Mouse (Mus musculus) neural tube, embryonic 11.5 days (tissue): ENCODE results near the gene Dupd1. TPM values are rescaled to one million over a fixed set of nuclear protein-coding genes. Genes with fewer than 3 reads are reported as not detected.

ENCODE experiments used
- ATAC-seq: fragments of 200-750 bp; cut with Nextera tagmentation; 2 replicates; pipeline ENCODE4 v1.8.0; 2017; ENCODE audit warnings: moderate number of reproducible peaks, mild to moderate bottlenecking, moderate TSS enrichment, moderate library complexity; ENCODE audit not compliant: insufficient read depth, low FRiP score, low TSS enrichment
- DNase-seq: peaks from one replicate; pipeline ENCODE4 v3.0.0-alpha.2; 2015; ENCODE audit warnings: low spot score
- H3K27ac ChIP-seq: fragments of 300-500 bp; sonication (generic); 2 replicates; pipeline ENCODE4 v1.5.1; 2014; ENCODE audit warnings: low read depth, mild to moderate bottlenecking, low read length
- H3K27me3 ChIP-seq: fragments of 300-500 bp; sonication (generic); 2 replicates; pipeline ENCODE4 v1.6.1; 2014; ENCODE audit warnings: mild to moderate bottlenecking, low read length, mixed read lengths; ENCODE audit not compliant: control insufficient read depth, insufficient read depth
- H3K36me3 ChIP-seq: fragments of 300-500 bp; sonication (generic); 2 replicates; pipeline ENCODE4 v1.6.1; 2014; ENCODE audit warnings: mild to moderate bottlenecking, low read length, moderate library complexity, mixed read lengths; ENCODE audit not compliant: control insufficient read depth, insufficient read depth
- H3K4me1 ChIP-seq: fragments of 300-500 bp; sonication (generic); 2 replicates; pipeline ENCODE4 v1.6.1; 2014; ENCODE audit warnings: low read length, mixed read lengths; ENCODE audit not compliant: control insufficient read depth, insufficient read depth
- H3K4me2 ChIP-seq: fragments of 300-500 bp; sonication (generic); 2 replicates; pipeline ENCODE4 v1.6.1; 2014; ENCODE audit warnings: low read depth, mild to moderate bottlenecking, moderate library complexity
- H3K4me3 ChIP-seq: fragments of 300-500 bp; sonication (generic); 2 replicates; pipeline ENCODE4 v1.5.1; 2014; ENCODE audit warnings: low read depth, low read length
- H3K9ac ChIP-seq: fragments of 300-500 bp; sonication (generic); 2 replicates; pipeline ENCODE4 v1.6.1; 2014; ENCODE audit warnings: mild to moderate bottlenecking, low read length
- H3K9me3 ChIP-seq: fragments of 300-500 bp; sonication (generic); 2 replicates; pipeline ENCODE4 v1.6.1; 2016; ENCODE audit warnings: low read length; ENCODE audit not compliant: control insufficient read depth
- WGBS: fragments of 180-500 bp; shearing (Covaris S2); extraction: QIAGEN DNeasy Blood & Tissue Kit; methylation state at CpG from one replicate; pipeline ENCODE4 v1.1.7; 2014; 5-methylcytosine and 5-hydroxymethylcytosine counted together
- polyA plus RNA-seq: library from polyadenylated mRNA; unstranded; fragments of >200 nt; fragmentation: Nextera tagmentation; extraction: Ambion mirVana; gene quantifications from 2 replicates; pipeline ENCODE4 v1.2.1, GENCODE M21; 2014

The Dupd1 gene
- polyA plus RNA-seq, 1 experiment from 2014 or later, result 0.34 TPM

- Histone ChIP-seq H3K27me3 (no peaks in the 10 kb centered on the region), H3K9me3 (no peaks in the 10 kb centered on the region), H3K4me2 (no peak overlapping the region), H3K4me3 (no peak overlapping the region), H3K27ac (no peak overlapping the region), H3K9ac (no peak overlapping the region), H3K36me3 (no peaks in the 10 kb centered on the region), H3K4me1 (no peaks in the 10 kb centered on the region)
- 92% methylated on average over 15 of the region's 15 CpGs for WGBS
- ATAC-seq (no peak), DNase-seq (no peak)
These were observed 18.9 kb upstream of the Dupd1 start for GRCm38 (mm10) chr14:21733131-21733905.

- ATAC-seq (no peak), DNase-seq (no peak)
- H3K4me3 ChIP-seq, result no peak overlapping the region
- H3K27ac ChIP-seq, result no peak overlapping the region
- H3K9ac ChIP-seq, result no peak overlapping the region
- H3K4me1 ChIP-seq, result no peaks in the 10 kb centered on the region
- H3K36me3 ChIP-seq, result no peaks in the 10 kb centered on the region
- H3K4me2 ChIP-seq, result no peak overlapping the region
- H3K27me3 ChIP-seq, result no peaks in the 10 kb centered on the region
- WGBS, result 90% methylated on average over 4 of the region's 4 CpGs
- no peaks in the 10 kb centered on the region for H3K9me3 ChIP-seq
These were observed 15.6 kb upstream of the Dupd1 start for GRCm38 (mm10) chr14:21729936-21730335.

GRCm38 (mm10) chr14:21729031-21729732 is 14.8 kb upstream of the Dupd1 start:
- Histone ChIP-seq H3K27ac (no peak overlapping the region), H3K36me3 (no peaks in the 10 kb centered on the region), H3K9me3 (no peaks in the 10 kb centered on the region), H3K4me2 (no peak overlapping the region), H3K9ac (no peak overlapping the region), H3K27me3 (no peaks in the 10 kb centered on the region), H3K4me1 (no peaks in the 10 kb centered on the region), H3K4me3 (no peak overlapping the region)
- DNase-seq, result no peak
- WGBS, result 81% methylated on average over 6 of the region's 6 CpGs
- no peak for ATAC-seq

GRCm38 (mm10) chr14:21722021-21722698 is 7.8 kb upstream of the Dupd1 start:
- Histone ChIP-seq H3K4me2 (no peak overlapping the region), H3K4me1 (no peaks in the 10 kb centered on the region), H3K27ac (no peak overlapping the region), H3K9ac (no peak overlapping the region), H3K4me3 (no peak overlapping the region), H3K36me3 (no peaks in the 10 kb centered on the region), H3K9me3 (no peaks in the 10 kb centered on the region), H3K27me3 (no peaks in the 10 kb centered on the region)
- ATAC-seq (no peak), DNase-seq (no peak)
- 66% methylated on average over 8 of the region's 8 CpGs for WGBS

- 77% methylated on average over 4 of the region's 4 CpGs for WGBS
These were observed 6.2 kb upstream of the Dupd1 start for GRCm38 (mm10) chr14:21720430-21721205.

GRCm38 (mm10) chr14:21719646-21720383 is 5.4 kb upstream of the Dupd1 start:
- Histone ChIP-seq H3K4me1 (no peaks in the 10 kb centered on the region), H3K4me3 (no peak overlapping the region), H3K9me3 (no peaks in the 10 kb centered on the region), H3K36me3 (no peaks in the 10 kb centered on the region), H3K9ac (no peak overlapping the region), H3K27me3 (no peaks in the 10 kb centered on the region), H3K4me2 (no peak overlapping the region), H3K27ac (no peak overlapping the region)
- ATAC-seq (no peak), DNase-seq (no peak)
- WGBS, result 56% methylated on average over 17 of the region's 17 CpGs

More at GRCm38 (mm10) chr14:21720430-21721205, 6.2 kb upstream of the Dupd1 start:
- Histone ChIP-seq H3K4me3 (no peak overlapping the region), H3K27me3 (no peaks in the 10 kb centered on the region), H3K4me2 (no peak overlapping the region), H3K27ac (no peak overlapping the region), H3K4me1 (no peaks in the 10 kb centered on the region), H3K36me3 (no peaks in the 10 kb centered on the region), H3K9ac (no peak overlapping the region), H3K9me3 (no peaks in the 10 kb centered on the region)
- ATAC-seq (no peak), DNase-seq (no peak)

- no peak overlapping the region for H3K4me2 ChIP-seq
- H3K27me3 ChIP-seq, result no peaks in the 10 kb centered on the region
- no peak overlapping the region for H3K27ac ChIP-seq
- H3K9ac ChIP-seq, result no peak overlapping the region
- H3K4me1 ChIP-seq, result no peaks in the 10 kb centered on the region
- DNase-seq, result no peak
- H3K9me3 ChIP-seq, result no peaks in the 10 kb centered on the region
- H3K36me3 ChIP-seq, result no peaks in the 10 kb centered on the region
- no peak overlapping the region for H3K4me3 ChIP-seq
- 86% methylated on average over 2 of the region's 2 CpGs for WGBS
- no peak for ATAC-seq
These were observed 3.1 kb downstream of the Dupd1 start for GRCm38 (mm10) chr14:21711231-21711630.

- Histone ChIP-seq H3K4me3 (no peak overlapping the region), H3K9ac (no peak overlapping the region), H3K9me3 (no peaks in the 10 kb centered on the region), H3K27ac (no peak overlapping the region), H3K27me3 (no peaks in the 10 kb centered on the region), H3K4me2 (no peak overlapping the region), H3K36me3 (no peaks in the 10 kb centered on the region), H3K4me1 (no peaks in the 10 kb centered on the region)
- WGBS, result 72% methylated on average over 2 of the region's 2 CpGs
- DNase-seq (no peak), ATAC-seq (no peak)
These were observed 4.8 kb downstream of the Dupd1 start for GRCm38 (mm10) chr14:21709545-21709944.
